Mouse (Mus musculus): ENCODE results near the gene Sesn3.

GRCm38 (mm10) chr9:14293866-14294265, 19.0 kb downstream of the Sesn3 start:
- no peak for TF ChIP-seq CTCF (IDR thresholded peaks at IDR 0.05)
- no peak for TF ChIP-seq EP300 (IDR thresholded peaks at IDR 0.05)

All from lung, postnatal 0 days (tissue).